Mouse (Mus musculus) frontal cortex, postnatal 36 days (tissue): ENCODE results near the gene Olfr1240.

Experiments used
- DNase-seq, 2 experiments: peaks; one replicate each; pipeline ENCODE4 v3.0.0; 2022; ENCODE audit warnings: low spot score in 2 of 2

The Olfr1240 gene

GRCm38 (mm10) chr2:89442900-89443299 is at the start of gene Olfr1240:
Gene Olfr1240, minus strand, starts transcription at chr2:89443000.
- DNase-seq: no peak

DNA sequence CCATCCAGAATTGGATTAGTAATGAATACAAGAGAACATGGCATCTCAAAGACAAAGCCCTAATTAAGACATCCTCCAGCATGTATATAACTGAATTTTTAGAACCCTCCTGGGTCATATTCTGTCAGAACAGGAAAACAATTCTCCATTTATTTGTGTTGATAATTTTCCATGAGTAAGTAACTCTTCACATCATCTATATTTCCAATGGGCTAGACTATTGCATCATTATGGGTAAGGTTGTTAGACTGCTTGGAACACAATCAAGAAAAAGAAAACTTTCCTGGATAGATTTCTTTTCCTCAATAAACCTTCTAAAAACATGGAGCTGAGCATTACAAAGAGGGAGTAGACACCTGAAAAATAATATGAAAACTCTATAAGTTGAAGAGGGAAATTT is 44.2 kb upstream of the Olfr1240 start, which contains the start of gene Olfr1241:
Gene Olfr1241, minus strand, starts transcription at position 101 of the 400 bp plus-strand sequence.
- no peak for DNase-seq

- DNase-seq: no peak
Measured at GRCm38 (mm10) chr2:89420307-89420706, 22.5 kb downstream of the Olfr1240 start, which contains the start of gene Olfr1239. Gene Olfr1239, minus strand, starts transcription at chr2:89420407.

DNA sequence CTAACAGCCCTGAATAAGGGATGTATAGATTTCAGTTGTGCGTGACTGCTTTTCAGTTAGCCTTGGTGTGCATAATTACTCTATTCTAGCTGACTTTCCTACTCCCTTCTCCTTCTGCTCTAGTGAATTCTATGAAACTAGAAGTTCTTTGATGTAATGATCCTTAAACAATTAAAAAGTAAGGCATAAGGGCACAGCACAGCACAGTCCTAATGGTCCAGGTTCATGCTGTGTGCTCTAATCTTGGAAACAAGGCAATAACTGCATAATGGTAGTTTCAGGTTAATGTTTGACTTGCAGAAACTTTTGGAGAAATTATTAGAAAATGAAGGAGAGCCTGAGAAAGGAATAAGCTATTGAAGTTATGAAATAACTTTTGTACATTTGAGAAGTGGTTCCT is 28.2 kb downstream of the Olfr1240 start:
- no peak for DNase-seq

- DNase-seq: no peak
Measured at GRCm38 (mm10) chr2:89409576-89409975, 33.2 kb downstream of the Olfr1240 start, which contains the start of gene Olfr1238. Gene Olfr1238, minus strand, starts transcription at chr2:89409676.

DNA sequence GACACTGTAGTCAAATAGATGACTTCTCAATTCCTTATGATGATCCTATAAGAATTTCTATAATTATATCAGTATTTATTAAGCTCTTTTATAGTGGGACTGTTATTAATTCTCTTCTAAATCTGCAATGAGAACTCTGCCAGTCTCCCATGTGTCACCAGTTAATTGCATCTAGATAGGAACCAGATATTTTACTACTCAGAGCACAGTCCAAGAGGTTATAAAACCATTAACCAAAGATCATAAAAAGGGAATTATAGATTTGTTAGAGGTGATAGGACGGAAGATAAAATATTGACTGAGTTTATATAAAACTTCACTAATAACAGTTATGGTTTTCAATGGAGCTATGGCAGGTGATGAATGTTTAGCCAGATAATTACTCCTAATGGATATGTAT is 41.9 kb downstream of the Olfr1240 start:
- no peak for DNase-seq
